Mouse (Mus musculus): Measurements from ENCODE around the gene Abcd2. TPM values are rescaled to one million over a fixed set of nuclear protein-coding genes. Genes with fewer than 3 reads are reported as not detected.

Abcd2 gene
- polyA plus RNA-seq (2017; shearing (Covaris generic)) = 0.30 TPM

GRCm38 (mm10) chr15:91191412-91192222, at the start of gene Abcd2:
TSS of gene Abcd2 (minus strand) at chr15:91191799.

GRCm38 (mm10) chr15:91199256-91199905, 7.8 kb upstream of the Abcd2 start, which contains the start of gene CN725425:
TSS of gene CN725425 (plus strand) at chr15:91199494.

Other genes with a start within 250 kb of the Abcd2 start
- gene Kif21a, start 141.9 kb downstream of the Abcd2 start, polyA plus RNA-seq (2017; shearing (Covaris generic)) = not detected
- not detected for gene CN725425, start 7.7 kb upstream of the Abcd2 start, polyA plus RNA-seq (2017; shearing (Covaris generic))

All from inflammation-experienced regulatory T-cells, adult 16 weeks (primary cell).